Mouse (Mus musculus) ES-E14 (cell line): ENCODE data around the gene Sgms1. TPM values are rescaled to one million over a fixed set of nuclear protein-coding genes. Genes with fewer than 3 reads are reported as not detected.

Experiments used
- DNase-seq: peaks from one replicate; pipeline ENCODE4 v3.0.0-alpha.2; 2013; ENCODE audit warnings: low read depth, low spot score
- H3K27ac ChIP-seq: 2 replicates; pipeline ENCODE4 v1.5.1; 2012; ENCODE audit warnings: low read depth, mild to moderate bottlenecking, low read length, moderate library complexity, mixed read lengths; ENCODE audit not compliant: poor library complexity, insufficient read depth, severe bottlenecking
- H3K36me3 ChIP-seq: 2 replicates; pipeline ENCODE4 v1.6.1; 2012; ENCODE audit warnings: mild to moderate bottlenecking, low read length, moderate library complexity, mixed read lengths; ENCODE audit not compliant: control insufficient read depth, poor library complexity, insufficient read depth, severe bottlenecking
- H3K4me1 ChIP-seq, 2 experiments: fragments of 150-350 bp in 1 of 2; sonication (generic) in 1 of 2; 2 replicates each; pipeline ENCODE4 v1.6.1; 2012; ENCODE audit warnings: low read length in 2 of 2, mild to moderate bottlenecking in 1 of 2, mixed read lengths in 1 of 2; ENCODE audit not compliant: control insufficient read depth in 2 of 2, insufficient read depth in 2 of 2, poor library complexity in 1 of 2
- H3K4me3 ChIP-seq, 2 experiments: fragments of 150-350 bp in 1 of 2; sonication (generic) in 1 of 2; 2 replicates each; pipeline ENCODE4 v1.5.1; 2012; ENCODE audit warnings: low read length in 2 of 2, low read depth in 1 of 2, mild to moderate bottlenecking in 1 of 2, mixed read lengths in 1 of 2; ENCODE audit not compliant: insufficient read depth in 1 of 2, poor library complexity in 1 of 2, severe bottlenecking in 1 of 2
- H3K9ac ChIP-seq: 2 replicates; pipeline ENCODE4 v1.6.1; 2012; ENCODE audit warnings: low read depth, mild to moderate bottlenecking, low read length, mixed read lengths; ENCODE audit not compliant: poor library complexity, insufficient read depth, severe bottlenecking
- H3K9me3 ChIP-seq: fragments of 150-350 bp; sonication (generic); 2 replicates; pipeline ENCODE4 v1.6.1; 2012; ENCODE audit warnings: low read depth, mild to moderate bottlenecking, low read length; ENCODE audit not compliant: control insufficient read depth, insufficient read depth
- CHD2 ChIP-seq: IDR thresholded peaks from 2 replicates; pipeline ENCODE4 v1.6.1; 2014; ENCODE audit warnings: mild to moderate bottlenecking, low read depth, low read length, inconsistent platforms
- HCFC1 ChIP-seq: IDR thresholded peaks from 2 replicates; pipeline ENCODE4 v1.6.1; 2012; ENCODE audit warnings: low read length, inconsistent platforms, borderline replicate concordance; ENCODE audit not compliant: insufficient read depth
- MAFK ChIP-seq: IDR thresholded peaks from 2 replicates; pipeline ENCODE4 v1.6.1; 2014; ENCODE audit warnings: mild to moderate bottlenecking, low read depth, low read length, inconsistent platforms; ENCODE audit not compliant: insufficient read depth
- ZC3H11A ChIP-seq: IDR thresholded peaks from 2 replicates; pipeline ENCODE4 v1.6.1; 2012; ENCODE audit warnings: low read depth, mild to moderate bottlenecking, inconsistent platforms, low read length, borderline replicate concordance
- ZNF384 ChIP-seq: IDR thresholded peaks from 2 replicates; pipeline ENCODE4 v1.6.1; 2012; ENCODE audit warnings: low read depth, low read length, inconsistent platforms
- in situ Hi-C, 2 experiments: fragments of 600-800 bp; cut with MboI; formaldehyde crosslinking; loops; one replicate each; pipeline ENCODE4 v1.15.1; 2025; ENCODE audit warnings: low sequenced_read_pairs in 2 of 2, inconsistent platforms in 1 of 2; ENCODE audit not compliant: unreplicated experiment in 2 of 2
- total RNA-seq: library from RNA; depleted of rRNA; stranded (reverse); fragments of 300-350 nt; gene quantifications from 2 replicates; pipeline ENCODE4 v1.2.3, GENCODE M21; 2012

Gene Sgms1
- total RNA-seq, 1 experiment = 42.5 TPM

- in situ Hi-C loops = no loop called here
- DNase-seq = no peak
- H3K4me1 ChIP-seq = peaks cover 0 to 1% of the 10 kb centered on the region in 2 experiments; a peak in 1 of 4 replicates
Measured at GRCm38 (mm10) chr19:32179978-32180413, 209.5 kb downstream of the Sgms1 start.

GRCm38 (mm10) chr19:32179514-32179913, 210.0 kb downstream of the Sgms1 start:
- Histone ChIP-seq H3K36me3 (peaks cover 2% of the 10 kb centered on the region; the same call in 1 of the 2 replicates), H3K27ac (no peak overlapping the region), H3K9me3 (no peaks in the 10 kb centered on the region), H3K4me3 (no peak overlapping the region), H3K4me1 (peaks cover 0 to 4% of the 10 kb centered on the region in 2 experiments; a peak in 1 of 4 replicates), H3K9ac (no peak overlapping the region)
- DNase-seq = no peak
- no peak for TF ChIP-seq MAFK
- TF ChIP-seq HCFC1 = no peak
- TF ChIP-seq CHD2 = no peak
- TF ChIP-seq ZC3H11A = no peak
- no peak for TF ChIP-seq ZNF384
- in situ Hi-C loops = no loop called here

More at GRCm38 (mm10) chr19:32179978-32180413, 209.5 kb downstream of the Sgms1 start:
- H3K36me3 ChIP-seq = peaks cover 2% of the 10 kb centered on the region; the same call in 1 of the 2 replicates
- H3K4me3 ChIP-seq = no peak overlapping the region
- no peak overlapping the region for H3K9ac ChIP-seq
- TF ChIP-seq HCFC1 = no peak
- TF ChIP-seq CHD2 = no peak
- TF ChIP-seq ZNF384 = no peak
- no peak for TF ChIP-seq MAFK
- no peak for TF ChIP-seq ZC3H11A
- H3K9me3 ChIP-seq = no peaks in the 10 kb centered on the region
- H3K27ac ChIP-seq = no peak overlapping the region

- in situ Hi-C loops = no loop called here
- Histone ChIP-seq H3K9ac (no peak overlapping the region), H3K9me3 (no peaks in the 10 kb centered on the region), H3K36me3 (peaks cover 2% of the 10 kb centered on the region; the same call in 1 of the 2 replicates), H3K4me1 (peaks cover 9 to 10% of the 10 kb centered on the region in 2 experiments), H3K4me3 (no peak overlapping the region), H3K27ac (no peak overlapping the region)
- TF ChIP-seq CHD2 = no peak
- TF ChIP-seq HCFC1 = no peak
- no peak for TF ChIP-seq MAFK
- no peak for DNase-seq
Measured at GRCm38 (mm10) chr19:32178161-32178560, 211.4 kb downstream of the Sgms1 start.

GRCm38 (mm10) chr19:32176458-32176857, 213.1 kb downstream of the Sgms1 start:
- Histone ChIP-seq H3K36me3 (peaks cover 2% of the 10 kb centered on the region; the same call in 1 of the 2 replicates), H3K4me1 (peaks cover 13 to 14% of the 10 kb centered on the region in 2 experiments), H3K27ac (no peak overlapping the region), H3K4me3 (no peak overlapping the region), H3K9ac (no peak overlapping the region), H3K9me3 (no peaks in the 10 kb centered on the region)
- no peak for TF ChIP-seq ZC3H11A
- TF ChIP-seq MAFK = no peak
- DNase-seq = no peak
- in situ Hi-C loops = no loop called here

- DNase-seq = no peak
- Histone ChIP-seq H3K4me3 (no peak overlapping the region), H3K4me1 (peaks cover 13 to 14% of the 10 kb centered on the region in 2 experiments), H3K9ac (no peak overlapping the region), H3K36me3 (peaks cover 2% of the 10 kb centered on the region; the same call in 1 of the 2 replicates), H3K27ac (no peak overlapping the region), H3K9me3 (no peaks in the 10 kb centered on the region)
- TF ChIP-seq MAFK = no peak
- no peak for TF ChIP-seq HCFC1
- TF ChIP-seq ZNF384 = no peak
- in situ Hi-C loops = no loop called here
Measured at GRCm38 (mm10) chr19:32175991-32176390, 213.5 kb downstream of the Sgms1 start.
